Mouse (Mus musculus) regulatory T cell (primary cell): ENCODE measurements at regions not wholly inside any gene's neighbourhood (a gene's known extent, or its start where the extent isn't known, plus 50 kb on each side); places are given as distances from the start of the nearest gene placed in this dataset.

Experiments used
- in situ Hi-C: fragments of 300-600 bp; cut with MboI, MseI; formaldehyde crosslinking; loops from one replicate; pipeline ENCODE4 v1.15.1; 2025; ENCODE audit warnings: high pct_unique_total_duplicates

DNA sequence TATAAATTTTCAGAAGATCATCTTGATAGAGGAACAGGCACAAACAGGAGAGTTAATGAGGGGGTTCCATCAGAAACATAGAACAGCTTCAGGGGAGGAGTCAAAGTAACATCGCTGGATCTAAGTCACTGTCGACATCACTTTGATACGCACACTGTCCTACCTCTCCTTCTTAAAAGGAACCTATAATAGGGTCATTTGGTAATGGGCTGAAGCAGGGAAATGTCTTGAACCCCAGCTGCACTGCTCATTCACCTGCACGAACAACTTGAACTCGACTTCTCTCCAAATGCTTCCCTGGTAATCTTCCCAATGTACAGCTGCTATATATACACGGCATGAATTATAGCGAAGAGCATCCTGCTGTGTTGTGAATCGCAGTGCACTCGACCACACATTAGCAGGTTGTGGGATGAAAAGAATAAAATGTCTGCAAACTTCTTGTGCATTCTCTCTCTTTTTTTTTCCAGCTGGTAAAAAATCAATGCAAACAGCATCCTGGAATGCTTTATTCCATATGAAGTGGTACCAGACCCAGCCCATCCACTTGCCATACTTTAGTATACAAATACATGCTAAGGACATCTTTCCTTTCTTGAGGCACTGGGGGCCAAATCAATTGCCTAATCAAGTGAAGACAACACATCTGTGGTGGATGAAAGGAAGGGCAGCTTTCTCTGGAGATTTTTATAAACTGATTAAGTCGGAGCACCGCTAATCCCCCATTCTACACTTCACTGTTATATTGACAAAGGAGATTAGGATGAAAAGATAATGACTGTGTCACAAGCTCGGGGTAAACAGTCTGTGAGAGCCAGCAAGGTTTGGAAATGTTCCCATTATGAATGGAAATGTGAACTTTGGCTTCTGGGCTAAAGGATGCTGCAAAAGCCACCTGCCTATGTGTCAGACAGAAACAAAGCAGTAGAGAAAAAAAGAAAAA, 325.6 kb upstream of the Itga1 start:
- in situ Hi-C loops = no loop called here

DNA sequence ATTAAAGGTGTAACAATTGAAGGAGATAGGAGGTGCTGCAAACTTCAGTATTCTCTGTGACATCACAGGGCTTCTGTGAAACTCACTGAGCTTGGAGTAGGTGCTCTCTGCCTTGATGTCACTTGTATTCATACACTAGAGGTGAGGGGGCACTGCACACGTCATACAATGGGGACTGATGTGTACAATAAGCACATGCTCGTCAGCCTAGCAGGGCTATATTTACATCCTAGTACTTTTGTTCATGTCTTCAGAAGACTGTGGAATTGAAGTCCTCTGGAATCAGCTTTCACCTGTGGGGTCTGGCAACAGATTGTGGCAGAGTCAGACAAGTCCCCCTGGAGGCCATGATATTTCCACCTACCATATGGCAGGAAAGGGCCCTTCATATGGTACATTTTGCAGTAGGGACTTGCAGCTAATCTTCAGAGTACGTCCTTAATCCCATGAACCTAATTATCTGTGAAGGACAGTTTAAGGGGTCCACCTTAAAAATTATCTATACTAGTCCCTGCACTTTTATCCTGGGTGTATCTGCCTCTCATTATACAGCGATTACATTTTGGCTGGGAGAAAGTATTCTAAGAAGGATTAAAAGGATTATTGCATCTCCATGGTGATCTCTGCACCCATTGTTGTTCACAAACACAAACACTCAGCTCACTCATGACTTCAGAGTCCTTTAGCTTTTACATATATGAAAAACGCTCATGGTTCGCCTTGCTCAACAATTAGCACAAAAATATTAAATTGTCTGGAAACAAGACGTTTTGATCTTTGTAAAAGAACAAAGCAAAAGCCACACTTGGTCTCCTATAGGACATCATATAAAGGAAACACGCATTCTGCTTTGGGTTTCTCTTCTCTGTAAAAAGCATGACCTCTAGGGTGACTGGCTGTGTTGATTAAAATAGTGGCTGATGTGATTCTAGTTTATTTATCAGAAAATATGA, 324.1 kb upstream of the Itga1 start:
- in situ Hi-C loops = no loop called here

DNA sequence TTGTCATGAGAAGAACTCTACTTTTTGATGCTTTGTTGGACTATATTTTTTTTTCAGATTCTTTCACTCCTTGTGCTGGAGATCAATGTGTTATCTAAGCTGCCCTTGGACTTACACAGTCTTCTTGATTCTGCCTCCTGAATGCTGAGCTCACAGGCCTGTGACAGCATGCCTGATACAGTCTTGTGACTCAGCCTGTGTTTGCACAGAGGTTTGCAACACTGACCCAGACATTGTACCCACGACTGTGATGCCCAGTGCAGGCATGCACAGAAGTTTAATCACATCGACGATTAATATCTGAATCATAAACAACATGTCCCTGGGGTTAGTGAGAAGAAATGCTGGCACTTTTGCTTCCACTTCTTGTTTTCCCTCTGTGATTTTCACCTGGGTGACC, 322.0 kb upstream of the Itga1 start:
- in situ Hi-C loops = no loop called here

- in situ Hi-C loops = no loop called here
Observed at GRCm38 (mm10) chr13:115421483-115421882, 319.7 kb upstream of the Itga1 start.

- in situ Hi-C loops = no loop called here
Observed at GRCm38 (mm10) chr13:115417829-115418228, 316.1 kb upstream of the Itga1 start.

DNA sequence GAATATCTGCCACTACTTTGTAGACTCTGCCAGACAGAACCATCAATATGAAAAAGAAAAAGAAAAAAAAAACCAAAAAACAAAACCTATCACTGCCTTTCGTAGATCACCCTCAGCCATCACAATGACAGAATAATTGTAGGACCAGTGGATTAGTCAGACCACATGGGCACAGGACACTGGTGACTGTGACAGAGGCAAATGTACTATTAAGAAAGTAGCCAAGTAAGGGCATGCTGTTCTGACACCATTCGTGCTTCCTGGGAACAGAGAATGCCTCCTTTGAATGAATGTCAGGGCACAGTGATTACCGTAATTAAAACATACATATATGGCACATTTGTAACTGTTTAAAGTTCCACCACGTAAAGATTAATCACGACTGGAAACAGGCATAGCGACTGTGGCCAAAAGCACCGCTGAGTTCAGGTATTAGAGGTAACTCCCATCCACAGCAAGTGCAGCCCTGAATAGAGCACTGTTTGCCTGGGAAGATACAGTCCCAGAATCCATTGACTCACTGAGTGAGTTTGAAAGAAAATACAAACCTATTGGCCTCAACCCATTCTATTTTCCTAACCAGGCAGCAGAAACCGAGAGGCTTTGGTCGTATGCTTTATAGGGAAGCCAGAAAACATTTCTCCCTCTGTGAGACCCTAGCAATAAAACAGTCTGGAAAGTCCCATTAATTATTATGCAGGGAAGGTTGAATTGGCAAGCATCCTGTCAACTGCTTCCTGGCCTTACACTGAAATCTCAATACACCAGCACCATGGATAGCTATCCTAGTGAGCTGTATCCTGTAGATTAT, 312.2 kb upstream of the Itga1 start:
- in situ Hi-C loops = no loop called here

- in situ Hi-C loops = no loop called here
Observed at GRCm38 (mm10) chr13:115405916-115406315, 304.2 kb upstream of the Itga1 start.

DNA sequence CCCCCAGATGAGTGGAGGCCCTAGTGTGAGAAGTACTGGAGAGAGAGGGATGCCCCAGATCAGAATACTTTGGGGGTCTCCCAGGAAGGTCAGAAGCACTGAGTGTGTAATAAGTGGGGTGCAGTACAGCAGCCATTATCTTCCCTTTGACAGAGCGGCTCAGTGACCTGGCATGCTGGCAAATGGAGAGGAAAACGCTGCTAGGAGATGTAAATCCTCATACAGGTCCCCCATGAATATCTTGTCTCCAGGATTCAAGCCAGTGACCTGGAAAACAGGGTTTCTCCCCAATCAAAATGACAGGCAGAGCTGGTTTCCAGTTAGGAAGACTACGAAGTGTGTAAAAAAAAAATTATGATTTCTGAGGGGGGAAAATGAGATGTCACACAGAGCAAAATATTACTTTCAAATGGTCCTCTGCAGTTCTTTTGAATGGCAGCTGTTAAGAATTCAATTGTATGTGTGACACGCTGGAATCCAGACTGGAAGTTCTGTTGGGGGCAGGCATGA, 299.0 kb upstream of the Itga1 start:
- in situ Hi-C loops = no loop called here

GRCm38 (mm10) chr13:115379682-115380081, 277.9 kb upstream of the Itga1 start:
- in situ Hi-C loops = no loop called here

DNA sequence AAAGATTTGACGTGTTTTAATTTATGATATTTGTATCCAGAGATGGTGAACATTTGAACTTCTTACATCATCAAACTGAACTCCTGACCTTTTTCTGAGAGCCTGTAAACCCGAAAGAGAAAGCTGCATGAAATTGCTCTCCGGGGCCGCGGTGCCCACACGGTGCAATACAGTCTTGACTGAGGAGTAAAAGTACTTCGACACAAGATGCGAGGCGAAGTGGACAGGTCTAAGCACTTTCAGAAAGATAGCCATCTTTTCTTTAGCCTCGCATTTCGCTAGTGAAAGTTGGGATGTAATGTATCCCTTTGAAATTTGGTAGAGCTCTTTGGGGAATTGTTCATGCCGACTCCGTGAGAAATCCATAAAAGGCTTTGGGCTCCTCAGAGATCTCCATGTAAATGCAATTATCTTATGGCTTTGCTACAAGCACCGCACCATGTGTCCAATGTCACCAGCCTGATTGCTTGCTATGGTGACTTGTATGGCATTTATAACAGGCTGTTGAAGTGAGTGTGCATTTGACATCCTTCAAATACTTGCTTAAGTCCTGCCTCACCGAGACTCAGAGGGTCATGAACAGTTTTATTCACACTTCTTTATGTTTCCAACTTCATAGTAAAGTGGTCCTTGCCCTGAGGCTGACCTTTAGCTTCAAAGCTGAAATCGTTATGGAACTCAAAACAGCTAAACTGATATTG, 274.6 kb upstream of the Itga1 start:
- in situ Hi-C loops = no loop called here

DNA sequence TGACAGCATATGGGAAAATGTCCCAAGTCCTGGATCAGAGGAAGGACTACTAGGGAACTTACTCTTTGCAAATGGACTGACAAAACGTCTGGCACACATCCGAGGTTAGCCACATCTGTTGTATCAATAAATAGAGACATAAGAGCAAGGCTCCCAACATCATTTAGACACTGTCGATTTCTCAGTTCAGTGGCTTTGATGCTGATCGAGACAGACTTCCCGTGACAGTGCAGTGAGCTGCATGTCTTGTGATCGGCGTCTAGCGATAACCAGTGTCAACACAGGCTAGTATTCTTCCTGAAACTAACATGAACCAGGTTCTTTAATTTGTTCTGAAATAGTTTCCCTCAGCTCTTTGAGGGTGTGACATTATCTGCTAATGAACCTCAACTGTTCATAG, 259.7 kb upstream of the Itga1 start:
- in situ Hi-C loops = no loop called here

GRCm38 (mm10) chr13:115347022-115347398, 245.2 kb upstream of the Itga1 start:
- in situ Hi-C loops = no loop called here

GRCm38 (mm10) chr13:115346115-115347021, 244.6 kb upstream of the Itga1 start:
- in situ Hi-C loops = no loop called here

DNA sequence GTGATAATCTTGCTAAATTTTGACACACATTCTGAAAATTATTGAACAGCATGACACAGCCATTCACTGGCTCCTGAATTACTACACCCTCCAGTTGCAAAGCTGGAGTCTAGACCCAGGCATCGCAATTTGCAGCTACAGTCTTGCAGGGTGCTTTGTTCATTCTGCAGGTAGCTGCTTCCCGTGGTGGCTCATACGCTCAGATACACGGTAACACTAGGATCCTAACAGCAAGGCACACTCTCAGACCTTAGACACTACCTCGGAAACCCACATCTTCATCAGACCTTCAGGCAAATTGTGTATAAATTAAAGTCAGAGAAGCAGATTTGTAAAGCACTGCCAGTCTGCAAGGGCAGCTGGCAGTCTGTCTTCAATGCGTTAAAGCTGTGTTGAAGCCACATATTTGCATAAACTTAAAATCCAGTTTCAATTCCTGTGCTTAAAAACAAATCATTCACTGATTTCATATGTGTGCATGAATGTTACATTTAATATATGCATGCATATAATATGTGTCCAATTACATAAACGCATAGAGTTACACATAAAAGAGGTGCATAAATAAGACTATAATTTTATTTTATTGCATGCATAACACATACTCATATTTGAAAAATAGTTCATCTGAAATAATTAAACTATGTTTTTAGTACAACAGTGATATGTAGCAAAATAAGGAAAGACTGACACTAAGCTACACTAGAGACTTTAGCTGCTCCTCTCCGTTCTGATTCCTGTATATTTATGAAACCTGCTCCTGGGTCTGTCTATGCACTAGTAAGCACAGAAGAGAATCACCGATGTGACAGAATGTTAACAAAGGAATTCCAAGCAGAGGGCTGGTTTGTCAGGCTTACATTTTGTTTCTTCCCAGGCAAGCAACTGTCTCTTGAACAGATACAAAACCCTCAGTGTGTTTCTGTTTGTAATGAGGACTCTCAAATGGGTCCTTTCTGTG, 227.5 kb upstream of the Itga1 start:
- in situ Hi-C loops = no loop called here

- in situ Hi-C loops = no loop called here
Observed at GRCm38 (mm10) chr13:115326294-115326693, 224.5 kb upstream of the Itga1 start.

DNA sequence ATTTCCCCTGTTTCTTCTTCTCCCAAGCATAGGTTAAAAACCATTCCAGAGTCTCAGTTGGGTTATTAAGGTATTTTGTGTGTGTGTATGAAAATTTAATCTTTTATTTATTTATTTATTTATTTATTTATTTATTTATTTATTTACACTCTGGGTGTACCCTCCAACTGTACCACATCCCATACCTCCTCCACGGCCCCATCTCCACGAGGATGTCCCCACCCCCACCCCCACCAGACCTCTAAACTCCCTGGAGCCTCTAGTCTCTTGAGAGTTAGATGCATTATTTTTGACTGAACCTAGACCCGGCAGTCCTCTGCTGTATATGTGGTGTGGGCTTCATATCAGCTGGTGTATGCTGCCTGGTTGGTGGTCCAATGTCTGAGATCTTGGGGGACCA, 214.9 kb upstream of the Itga1 start:
- in situ Hi-C loops = no loop called here

- in situ Hi-C loops = no loop called here
Observed at GRCm38 (mm10) chr13:115308586-115308985, 206.8 kb upstream of the Itga1 start.

GRCm38 (mm10) chr13:115287371-115287770, 185.6 kb upstream of the Itga1 start:
- in situ Hi-C loops = no loop called here

GRCm38 (mm10) chr13:115266164-115266563, 164.4 kb upstream of the Itga1 start:
- in situ Hi-C loops = no loop called here
